Mouse (Mus musculus) forebrain, embryonic 10.5 days (tissue): ENCODE results near the gene Ofd1. TPM values are rescaled to one million over a fixed set of nuclear protein-coding genes. Genes with fewer than 3 reads are reported as not detected.

ENCODE experiments used
- DNase-seq: peaks from one replicate; pipeline ENCODE4 v3.0.0-alpha.2; 2017; ENCODE audit warnings: low spot score; ENCODE audit errors: extremely low spot score
- H3K27ac ChIP-seq: fragments of 300-500 bp; sonication (generic); 2 replicates; pipeline ENCODE4 v1.5.1; 2016; ENCODE audit warnings: mild to moderate bottlenecking
- H3K27me3 ChIP-seq: fragments of 300-500 bp; sonication (generic); 2 replicates; pipeline ENCODE4 v1.6.1; 2016; ENCODE audit warnings: mild to moderate bottlenecking; ENCODE audit not compliant: poor library complexity, severe bottlenecking
- H3K36me3 ChIP-seq: fragments of 300-500 bp; sonication (generic); replicated peaks from 2 replicates; pipeline ENCODE4 v1.6.1; 2016; ENCODE audit warnings: mild to moderate bottlenecking, moderate library complexity
- H3K4me1 ChIP-seq: fragments of 300-500 bp; sonication (generic); 2 replicates; pipeline ENCODE4 v1.6.1; 2016
- H3K4me3 ChIP-seq: fragments of 300-500 bp; sonication (generic); 2 replicates; pipeline ENCODE4 v1.5.1; 2016; ENCODE audit warnings: mild to moderate bottlenecking, moderate library complexity
- H3K9me3 ChIP-seq: fragments of 300-500 bp; sonication (generic); 2 replicates; pipeline ENCODE4 v1.6.1; 2016; ENCODE audit warnings: mild to moderate bottlenecking, moderate library complexity
- WGBS: fragments of 180-500 bp; shearing (Covaris S2); methylation state at CpG from one replicate; pipeline ENCODE4 v1.1.7; 2016; 5-methylcytosine and 5-hydroxymethylcytosine counted together
- polyA plus RNA-seq: library from polyadenylated mRNA; unstranded; fragments of >200 nt; fragmentation: Nextera tagmentation; extraction: Ambion mirVana; gene quantifications from 2 replicates; pipeline ENCODE4 v1.2.1, GENCODE M21; 2016

The Ofd1 gene
- polyA plus RNA-seq, 1 experiment from 2014 or later = 7.2 TPM

GRCm38 (mm10) chrX:166416196-166416595, 24.3 kb downstream of the Ofd1 start:
- Histone ChIP-seq H3K36me3 (no peaks in the 10 kb centered on the region; the same call in none of the 2 replicates), H3K27ac (no peak overlapping the region), H3K9me3 (no peaks in the 10 kb centered on the region), H3K4me3 (no peak overlapping the region), H3K4me1 (no peaks in the 10 kb centered on the region), H3K27me3 (peaks cover 27% of the 10 kb centered on the region)
- WGBS = 93% methylated on average over 6 of the region's 6 CpGs
- no peak for DNase-seq

GRCm38 (mm10) chrX:166407865-166408264, 32.6 kb downstream of the Ofd1 start:
- Histone ChIP-seq H3K36me3 (peaks cover 33% of the 10 kb centered on the region), H3K27me3 (peaks cover 88% of the 10 kb centered on the region), H3K4me1 (no peaks in the 10 kb centered on the region), H3K9me3 (no peaks in the 10 kb centered on the region), H3K27ac (no peak overlapping the region), H3K4me3 (no peak overlapping the region)
- no peak for DNase-seq

GRCm38 (mm10) chrX:166393753-166394152, 46.8 kb downstream of the Ofd1 start:
- H3K27me3 ChIP-seq = peaks cover 77% of the 10 kb centered on the region
- H3K4me1 ChIP-seq = no peaks in the 10 kb centered on the region
- 0 out of 2 replicates have a peak, but pooled peaks cover 6% of the 10 kb centered on the region for H3K36me3 ChIP-seq
- H3K27ac ChIP-seq = no peak overlapping the region
- WGBS = 81% methylated on average over 1 of the region's 1 CpGs
- no peak overlapping the region for H3K4me3 ChIP-seq
- DNase-seq = no peak
- no peaks in the 10 kb centered on the region for H3K9me3 ChIP-seq

GRCm38 (mm10) chrX:166386656-166387055, 53.8 kb downstream of the Ofd1 start:
- H3K4me3 ChIP-seq = no peak overlapping the region
- WGBS = 90% methylated on average over 6 of the region's 6 CpGs
- no peak for DNase-seq
- H3K9me3 ChIP-seq = no peaks in the 10 kb centered on the region
- H3K4me1 ChIP-seq = no peaks in the 10 kb centered on the region
- H3K36me3 ChIP-seq = peaks cover 14% of the 10 kb centered on the region
- H3K27me3 ChIP-seq = peaks cover 89% of the 10 kb centered on the region
- H3K27ac ChIP-seq = no peak overlapping the region

GRCm38 (mm10) chrX:166384935-166385334, 55.6 kb downstream of the Ofd1 start:
- H3K4me3 ChIP-seq = no peak overlapping the region
- peaks cover 90% of the 10 kb centered on the region for H3K27me3 ChIP-seq
- H3K36me3 ChIP-seq = peaks cover 15% of the 10 kb centered on the region
- 80% methylated on average over 3 of the region's 3 CpGs for WGBS
- no peaks in the 10 kb centered on the region for H3K9me3 ChIP-seq
- no peaks in the 10 kb centered on the region for H3K4me1 ChIP-seq
- no peak for DNase-seq
- H3K27ac ChIP-seq = no peak overlapping the region

- Histone ChIP-seq H3K36me3 (peaks cover 21% of the 10 kb centered on the region), H3K4me1 (no peaks in the 10 kb centered on the region), H3K27ac (no peak overlapping the region), H3K9me3 (no peaks in the 10 kb centered on the region), H3K4me3 (no peak overlapping the region), H3K27me3 (peaks cover 93% of the 10 kb centered on the region)
- DNase-seq = no peak
- 93% methylated on average over 2 of the region's 2 CpGs for WGBS
These were observed 56.9 kb downstream of the Ofd1 start for GRCm38 (mm10) chrX:166383606-166384005.

- Histone ChIP-seq H3K4me3 (no peak overlapping the region), H3K36me3 (peaks cover 26% of the 10 kb centered on the region), H3K9me3 (no peaks in the 10 kb centered on the region), H3K27me3 (peaks cover 100% of the 10 kb centered on the region), H3K4me1 (no peaks in the 10 kb centered on the region), H3K27ac (no peak overlapping the region)
- WGBS = 84% methylated on average over 5 of the region's 5 CpGs
- DNase-seq = no peak
These were observed 61.9 kb downstream of the Ofd1 start for GRCm38 (mm10) chrX:166378652-166379051.

- Histone ChIP-seq H3K27me3 (peaks cover 100% of the 10 kb centered on the region), H3K27ac (no peak overlapping the region)
- DNase-seq = no peak
These were observed 63.7 kb downstream of the Ofd1 start for GRCm38 (mm10) chrX:166376681-166377328.

GRCm38 (mm10) chrX:166365458-166366213, 74.9 kb downstream of the Ofd1 start:
- Histone ChIP-seq H3K4me1 (no peaks in the 10 kb centered on the region), H3K27me3 (peaks cover 96% of the 10 kb centered on the region), H3K9me3 (no peaks in the 10 kb centered on the region), H3K27ac (no peak overlapping the region), H3K36me3 (no peaks in the 10 kb centered on the region), H3K4me3 (no peak overlapping the region)
- DNase-seq = no peak
- 84% methylated on average over 8 of the region's 8 CpGs for WGBS

More at GRCm38 (mm10) chrX:166376681-166377328, 63.7 kb downstream of the Ofd1 start:
- WGBS = 81% methylated on average over 9 of the region's 9 CpGs
- Histone ChIP-seq H3K36me3 (peaks cover 16% of the 10 kb centered on the region; the same call in 1 of the 2 replicates), H3K4me1 (no peaks in the 10 kb centered on the region), H3K9me3 (no peaks in the 10 kb centered on the region), H3K4me3 (no peak overlapping the region)

- Histone ChIP-seq H3K4me1 (no peaks in the 10 kb centered on the region), H3K27ac (no peak overlapping the region), H3K4me3 (no peak overlapping the region), H3K36me3 (no peaks in the 10 kb centered on the region), H3K27me3 (peaks cover 96% of the 10 kb centered on the region), H3K9me3 (no peaks in the 10 kb centered on the region)
- WGBS = 83% methylated on average over 4 of the region's 4 CpGs
- DNase-seq = no peak
These were observed 80.0 kb downstream of the Ofd1 start for GRCm38 (mm10) chrX:166360455-166360854.

- Histone ChIP-seq H3K4me3 (no peak overlapping the region), H3K36me3 (no peaks in the 10 kb centered on the region), H3K9me3 (no peaks in the 10 kb centered on the region), H3K27me3 (peaks cover 96% of the 10 kb centered on the region), H3K4me1 (no peaks in the 10 kb centered on the region), H3K27ac (no peak overlapping the region)
- 83% methylated on average over 2 of the region's 2 CpGs for WGBS
- no peak for DNase-seq
These were observed 80.5 kb downstream of the Ofd1 start for GRCm38 (mm10) chrX:166359927-166360440.

GRCm38 (mm10) chrX:166358955-166359354, 81.5 kb downstream of the Ofd1 start:
- H3K4me3 ChIP-seq = no peak overlapping the region
- no peak overlapping the region for H3K27ac ChIP-seq
- no peaks in the 10 kb centered on the region for H3K36me3 ChIP-seq
- DNase-seq = no peak
- no peaks in the 10 kb centered on the region for H3K9me3 ChIP-seq
- 82% methylated on average over 2 of the region's 2 CpGs for WGBS
- peaks cover 98% of the 10 kb centered on the region for H3K27me3 ChIP-seq
- H3K4me1 ChIP-seq = no peaks in the 10 kb centered on the region

- H3K27ac ChIP-seq = no peak overlapping the region
- no peak overlapping the region for H3K4me3 ChIP-seq
- H3K9me3 ChIP-seq = no peaks in the 10 kb centered on the region
- DNase-seq = no peak
- WGBS = 88% methylated on average over 3 of the region's 3 CpGs
- H3K36me3 ChIP-seq = no peaks in the 10 kb centered on the region
- no peaks in the 10 kb centered on the region for H3K4me1 ChIP-seq
- peaks cover 99% of the 10 kb centered on the region for H3K27me3 ChIP-seq
These were observed 84.2 kb downstream of the Ofd1 start for GRCm38 (mm10) chrX:166356276-166356675.
